Mouse (Mus musculus): Measurements from ENCODE around the gene Rex1bd.
A peak's percentile ranks its signal among the peaks of the same experiment; 100 is the strongest.

The Rex1bd gene

DNA sequence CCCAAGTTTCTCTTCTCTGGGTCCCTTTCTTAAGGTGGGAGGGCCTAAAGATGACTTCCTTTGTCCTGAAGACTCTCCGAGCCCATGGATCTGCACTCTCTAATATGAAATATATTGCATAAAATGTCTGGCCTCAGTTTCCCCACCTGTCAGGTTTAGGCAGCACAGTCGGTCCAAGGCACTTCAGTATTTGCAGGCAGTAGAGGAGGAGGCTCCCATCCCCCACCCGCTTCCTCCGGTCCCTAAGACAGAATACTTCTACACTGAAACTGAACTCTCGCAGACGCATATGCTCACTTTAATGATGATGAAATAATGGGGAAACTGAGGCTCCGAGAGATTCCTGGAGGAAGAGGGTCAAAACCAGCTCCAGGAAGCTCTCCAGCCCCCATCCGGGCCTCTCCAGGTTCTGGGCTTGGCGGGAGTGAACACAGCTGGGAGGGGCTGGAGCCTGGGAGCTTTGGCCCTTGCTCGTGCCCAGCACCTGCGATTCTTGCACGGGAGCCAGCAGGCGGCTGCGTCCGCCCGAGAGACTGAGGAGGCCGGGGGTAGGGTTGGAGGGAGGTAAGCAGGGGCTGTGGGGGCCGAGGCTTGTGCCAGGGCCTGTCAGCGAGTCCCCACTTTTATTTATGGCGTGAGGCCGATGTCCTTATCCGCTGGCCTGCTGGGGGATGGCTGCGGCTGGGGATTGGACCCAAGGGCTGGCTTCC lies 4.6 kb downstream of the Rex1bd start:
- peak; percentile 40 for DNase-seq

DNA sequence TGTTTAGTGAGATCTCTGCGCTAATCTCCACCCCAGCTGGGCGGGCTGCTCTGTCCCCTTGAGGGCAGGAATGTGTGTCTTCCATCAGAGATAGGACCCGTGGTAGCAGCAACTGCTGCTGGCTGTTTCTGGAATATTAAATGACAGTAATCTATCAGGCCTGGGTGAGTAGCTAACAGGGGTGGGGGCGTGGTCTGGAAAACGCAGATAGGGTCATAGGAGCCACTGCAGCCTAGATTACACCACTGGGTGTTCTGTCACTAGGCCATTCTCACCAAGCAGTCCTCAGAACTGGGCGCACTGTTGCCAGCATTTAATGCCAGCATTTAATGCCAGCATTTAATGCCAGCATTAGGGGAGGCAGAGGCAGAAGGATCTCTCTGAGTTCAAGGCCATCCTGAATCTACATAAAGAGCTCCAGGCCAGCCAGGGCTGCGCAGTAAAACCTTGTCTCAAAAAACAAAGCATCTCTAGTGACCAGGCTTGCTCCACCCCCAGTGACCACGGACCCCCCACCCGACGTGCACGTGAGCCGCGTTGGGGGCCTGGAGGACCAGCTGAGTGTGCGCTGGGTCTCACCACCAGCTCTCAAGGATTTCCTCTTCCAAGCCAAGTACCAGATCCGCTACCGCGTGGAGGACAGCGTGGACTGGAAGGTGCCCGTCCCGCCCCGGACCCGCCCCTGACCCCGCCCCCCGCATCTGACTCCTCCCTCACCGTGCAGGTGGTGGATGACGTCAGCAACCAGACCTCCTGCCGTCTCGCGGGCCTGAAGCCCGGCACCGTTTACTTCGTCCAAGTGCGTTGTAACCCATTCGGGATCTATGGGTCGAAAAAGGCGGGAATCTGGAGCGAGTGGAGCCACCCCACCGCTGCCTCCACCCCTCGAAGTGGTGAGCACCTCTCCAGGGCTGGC lies 5.9 kb downstream of the Rex1bd start:
- DNase-seq: peak; percentile 41

DNA sequence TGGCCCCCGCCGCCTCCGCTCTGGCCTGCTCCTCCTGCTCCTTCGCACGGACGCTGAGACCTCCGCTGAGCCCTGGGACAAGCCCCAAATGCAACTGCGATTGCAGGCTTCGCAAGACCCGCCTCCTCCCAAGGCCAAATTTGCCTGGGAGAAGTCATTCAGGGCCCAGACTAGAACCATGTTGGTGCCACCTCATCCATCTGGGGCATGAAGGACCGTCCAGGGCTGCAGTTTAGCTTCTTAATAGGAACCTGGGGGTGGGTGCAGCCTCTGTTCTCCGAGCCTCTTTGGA lies 10.8 kb downstream of the Rex1bd start:
- no peak for DNase-seq

DNA sequence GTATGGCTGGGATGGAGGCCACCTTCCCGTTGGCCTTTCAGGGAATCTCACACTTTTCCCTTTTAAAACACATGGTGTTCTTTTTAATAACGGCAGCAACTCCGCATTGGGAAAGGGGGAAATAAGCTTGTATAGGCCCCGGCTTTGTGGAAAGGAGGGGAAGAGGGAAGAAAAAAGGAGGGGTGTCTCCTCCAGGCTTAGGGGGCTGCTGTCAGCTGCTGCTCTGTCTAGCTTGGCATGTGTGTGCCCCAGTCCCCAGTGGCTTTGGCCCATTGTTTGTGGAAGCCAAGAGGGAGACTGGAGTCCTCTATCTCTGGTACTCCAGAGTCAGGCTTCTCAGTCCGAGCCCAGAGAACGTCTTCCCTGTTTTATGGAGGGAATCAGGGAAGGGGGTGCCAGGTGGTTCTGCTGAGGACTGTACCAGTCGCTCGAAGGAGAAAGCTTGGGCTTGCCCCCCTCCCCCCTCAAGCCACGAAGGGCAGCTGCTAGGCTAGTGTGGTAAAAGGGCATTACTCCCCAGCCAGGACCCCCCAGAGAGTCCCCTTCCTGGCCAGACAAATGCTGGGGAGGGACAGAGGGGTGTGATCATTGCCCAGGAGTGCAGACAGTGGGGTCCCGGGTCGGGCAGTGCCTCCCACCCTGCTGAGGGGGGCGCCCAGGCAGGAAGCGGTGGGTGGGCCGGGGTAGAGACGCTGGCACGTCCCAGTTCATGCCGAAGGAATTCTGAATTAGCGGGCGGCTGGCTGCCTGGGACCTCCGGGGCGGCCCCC lies 11.4 kb downstream of the Rex1bd start:
- DNase-seq: no peak

DNA sequence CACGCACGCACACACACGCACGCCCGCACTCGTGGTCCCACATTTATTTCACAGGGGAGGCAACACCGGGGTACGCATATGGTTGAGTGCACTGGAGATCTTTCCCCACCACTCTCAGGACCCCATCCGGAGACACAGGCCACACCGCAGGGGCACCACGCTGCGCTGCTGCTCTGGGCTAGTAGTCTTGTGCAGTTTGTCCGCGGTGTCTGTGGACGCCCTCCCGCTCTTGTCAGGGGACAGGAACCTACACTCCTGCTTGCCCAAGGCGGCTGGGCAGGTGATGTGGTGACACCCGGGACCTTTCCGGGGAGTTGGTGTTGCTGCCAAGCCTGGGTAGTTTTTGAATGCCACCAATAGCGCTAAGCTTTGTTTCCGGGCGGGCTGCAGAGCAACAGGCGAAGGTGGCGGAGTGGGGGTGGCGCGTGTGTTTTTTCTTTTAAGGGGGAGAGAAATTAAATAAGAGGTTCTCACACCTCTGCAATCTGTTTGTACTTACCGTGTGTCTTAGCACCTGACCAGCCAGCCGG lies 12.1 kb downstream of the Rex1bd start:
- no peak for DNase-seq

DNA sequence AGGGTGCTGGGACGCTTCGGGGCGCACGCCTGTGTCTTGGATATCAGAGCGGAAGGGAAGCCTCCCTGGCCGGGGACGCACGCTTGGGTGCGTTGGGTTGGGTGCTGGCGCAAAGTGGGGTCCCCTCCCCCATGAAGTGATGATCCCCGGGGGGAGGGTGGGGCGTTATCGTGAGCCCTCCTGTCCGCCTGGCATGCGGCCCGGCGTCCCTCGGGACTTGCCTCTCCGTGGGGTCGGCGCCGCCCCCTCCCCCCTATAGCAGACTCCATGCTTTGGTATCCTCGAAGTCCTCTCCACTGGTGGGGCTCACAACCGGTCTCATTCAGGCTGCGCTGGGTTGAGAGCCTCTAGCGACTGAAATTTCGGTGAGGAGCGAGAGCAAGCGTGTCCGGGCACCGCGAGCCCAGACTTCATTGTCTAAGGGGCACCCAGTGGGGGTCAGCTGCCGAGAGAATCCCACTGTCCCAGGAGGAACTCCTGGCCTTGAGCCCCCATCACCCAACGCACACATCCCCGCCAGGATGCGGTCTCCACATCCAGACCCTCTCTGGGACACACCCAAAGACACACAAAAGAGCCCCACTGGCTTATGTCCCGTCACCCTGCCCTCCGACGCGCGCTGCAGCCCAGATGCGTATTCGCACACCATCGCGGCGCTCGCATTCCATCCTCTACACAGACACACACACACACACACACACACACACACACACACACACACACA lies 12.7 kb downstream of the Rex1bd start:
- no peak for DNase-seq

DNA sequence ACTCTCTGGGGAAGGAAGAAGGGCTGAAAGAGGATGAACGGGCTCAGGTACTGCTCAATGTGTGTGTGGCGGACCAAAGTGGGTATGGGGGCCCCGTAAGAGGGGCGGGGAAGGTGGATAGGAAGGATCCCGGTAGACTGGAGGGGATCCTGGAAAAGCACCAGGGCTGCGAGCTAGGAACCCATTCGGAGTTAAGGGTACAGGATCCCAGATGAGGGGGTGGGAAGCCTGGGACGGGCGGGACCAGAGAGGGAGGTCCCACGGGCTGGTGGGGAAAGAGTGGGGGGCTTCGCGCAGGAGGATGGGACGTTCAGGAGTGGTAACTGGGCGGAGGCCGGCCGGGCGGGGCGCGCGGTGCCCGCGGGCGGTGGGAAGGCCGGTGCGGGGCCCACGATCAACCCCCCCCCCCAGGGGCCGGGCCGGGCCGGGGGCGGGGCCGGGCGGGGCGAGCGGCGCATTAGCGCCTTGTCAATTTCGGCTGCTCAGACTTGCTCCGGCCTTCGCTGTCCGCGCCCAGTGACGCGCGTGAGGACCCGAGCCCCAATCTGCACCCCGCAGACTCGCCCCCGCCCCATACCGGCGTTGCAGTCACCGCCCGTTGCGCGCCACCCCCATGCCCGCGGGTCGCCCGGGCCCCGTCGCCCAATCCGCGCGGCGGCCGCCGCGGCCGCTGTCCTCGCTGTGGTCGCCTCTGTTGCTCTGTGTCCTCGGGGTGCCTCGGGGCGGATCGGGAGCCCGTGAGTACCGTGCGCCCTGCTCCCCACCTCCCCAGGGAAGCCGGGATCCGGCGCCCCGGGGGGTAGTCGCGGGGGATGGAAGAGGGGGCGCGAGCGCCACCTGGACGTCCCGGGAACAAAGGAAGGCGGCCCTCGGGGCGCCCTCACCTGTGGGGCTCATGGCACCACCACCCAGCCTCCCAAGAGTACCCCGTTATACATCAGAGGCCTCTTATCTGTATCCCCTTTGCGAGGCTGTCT lies 13.6 kb downstream of the Rex1bd start, which contains the start of gene Crlf1:
Crlf1 (plus strand) TSS at position 495 of the 977 bp plus-strand sequence.
- no peak for DNase-seq

DNA sequence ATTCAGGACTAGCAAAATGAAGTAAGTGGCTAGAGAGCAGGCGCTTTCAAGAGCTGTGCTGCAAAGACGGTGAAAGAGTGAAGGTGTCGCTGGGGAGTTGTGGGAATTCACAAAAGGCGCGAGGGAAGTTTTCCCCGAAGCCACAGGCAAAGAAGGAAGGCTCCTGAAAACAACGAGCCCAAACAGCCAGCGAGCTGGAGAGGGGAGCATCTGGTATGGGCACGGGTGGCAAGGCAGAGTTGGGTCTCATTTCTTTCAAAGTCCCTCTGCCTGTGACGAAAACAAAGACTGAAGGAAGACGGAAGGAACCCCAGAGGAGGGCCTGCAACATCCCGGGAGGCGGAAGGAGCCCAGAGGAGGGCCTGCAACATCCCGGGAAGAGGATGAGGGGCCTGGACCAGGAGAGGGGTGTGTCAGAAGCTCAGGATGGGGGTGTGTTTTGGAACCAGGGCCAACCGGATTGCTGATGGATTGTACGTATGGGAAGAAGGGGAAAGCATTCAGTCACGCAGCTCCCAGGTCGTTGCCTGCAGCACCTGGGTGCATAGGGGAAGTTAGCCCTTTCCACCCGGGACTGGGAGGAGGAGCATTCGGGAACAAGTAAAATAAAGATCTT lies 15.6 kb downstream of the Rex1bd start:
- no peak for DNase-seq

DNA sequence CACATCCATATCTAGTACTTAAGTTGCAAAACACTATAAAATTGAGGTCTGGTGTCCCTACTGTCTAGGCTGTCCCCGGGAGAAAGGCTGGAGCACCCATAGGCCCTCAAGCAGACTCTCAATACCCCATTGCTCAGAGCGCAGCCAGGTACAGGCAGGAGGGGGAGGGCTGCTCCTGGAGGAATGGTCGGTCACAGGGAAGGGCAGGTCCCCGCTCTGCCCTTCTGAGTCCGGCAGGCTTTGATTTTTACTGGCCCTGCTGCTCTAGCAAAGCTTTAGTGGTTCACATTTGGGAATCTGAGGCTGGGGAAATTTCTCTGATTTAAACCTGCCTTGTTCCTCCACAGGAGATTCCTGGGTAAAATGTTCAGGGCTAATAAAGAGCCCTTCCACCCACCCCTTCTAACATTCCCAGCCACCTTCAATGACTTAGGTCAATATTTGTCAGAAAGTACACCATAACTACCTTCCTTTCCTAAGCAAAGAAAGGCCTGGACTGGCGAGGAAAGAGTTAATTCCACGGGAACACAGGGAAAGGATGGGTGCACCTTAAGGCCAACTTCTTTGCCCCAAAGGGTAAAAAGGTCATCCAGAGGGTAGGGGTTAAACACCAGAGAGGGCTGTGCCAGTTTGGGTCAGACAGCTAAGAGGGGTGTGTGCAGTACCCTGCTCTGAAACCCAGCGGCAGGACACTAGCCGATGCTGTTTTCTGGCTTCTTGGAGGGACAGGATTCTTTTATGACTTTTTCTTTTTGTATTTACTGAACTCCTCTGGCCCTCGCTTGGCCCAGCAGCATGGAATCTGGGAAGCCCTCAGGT lies 16.3 kb downstream of the Rex1bd start:
- no peak for DNase-seq

DNA sequence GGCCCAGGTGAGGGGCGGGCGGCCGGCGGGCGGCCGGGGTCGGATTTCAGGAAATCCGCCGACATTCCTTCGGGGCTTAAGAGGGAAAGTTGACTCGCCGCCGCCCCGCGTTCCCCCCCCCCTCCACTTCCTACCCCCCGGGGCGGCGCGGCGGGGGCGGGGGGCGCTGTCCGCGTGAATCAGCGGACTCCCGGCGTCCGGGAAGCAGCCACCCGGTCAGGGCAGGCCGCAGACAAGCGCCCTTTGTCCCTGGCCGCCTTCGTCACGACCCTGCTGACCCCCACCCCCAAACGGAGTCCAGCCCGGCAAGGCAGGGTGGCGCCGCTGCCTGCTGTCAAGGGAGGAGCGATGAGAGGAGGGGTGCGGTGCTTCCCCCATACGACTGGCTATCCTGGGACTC lies 17.0 kb downstream of the Rex1bd start:
- DNase-seq: peak; percentile 60

DNA sequence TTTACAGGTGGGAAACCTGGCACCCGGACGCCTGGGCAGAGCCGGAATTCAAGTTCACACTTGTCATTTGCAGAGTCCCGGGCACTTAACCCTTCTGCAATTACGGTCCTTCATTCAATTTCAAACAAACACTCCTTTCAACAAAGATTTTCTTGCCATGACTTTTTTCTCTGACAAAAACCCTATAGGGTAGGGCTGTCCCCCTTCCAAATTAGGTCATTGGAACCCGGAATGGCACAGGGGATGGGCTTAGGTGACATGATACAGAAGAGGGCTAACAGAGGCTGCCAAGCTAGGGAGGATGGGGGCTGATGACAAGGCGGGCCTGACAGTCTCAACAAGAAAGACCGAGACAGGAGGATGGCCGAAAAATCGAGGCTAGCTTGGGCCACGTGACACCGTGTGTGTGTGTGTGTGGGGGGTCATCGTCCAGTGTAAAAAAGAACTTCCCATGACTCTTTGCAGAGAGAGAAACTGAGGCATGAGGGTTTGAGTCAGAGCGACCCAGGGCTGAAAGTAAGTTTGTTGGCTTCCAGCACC lies 17.6 kb downstream of the Rex1bd start:
- no peak for DNase-seq

DNA sequence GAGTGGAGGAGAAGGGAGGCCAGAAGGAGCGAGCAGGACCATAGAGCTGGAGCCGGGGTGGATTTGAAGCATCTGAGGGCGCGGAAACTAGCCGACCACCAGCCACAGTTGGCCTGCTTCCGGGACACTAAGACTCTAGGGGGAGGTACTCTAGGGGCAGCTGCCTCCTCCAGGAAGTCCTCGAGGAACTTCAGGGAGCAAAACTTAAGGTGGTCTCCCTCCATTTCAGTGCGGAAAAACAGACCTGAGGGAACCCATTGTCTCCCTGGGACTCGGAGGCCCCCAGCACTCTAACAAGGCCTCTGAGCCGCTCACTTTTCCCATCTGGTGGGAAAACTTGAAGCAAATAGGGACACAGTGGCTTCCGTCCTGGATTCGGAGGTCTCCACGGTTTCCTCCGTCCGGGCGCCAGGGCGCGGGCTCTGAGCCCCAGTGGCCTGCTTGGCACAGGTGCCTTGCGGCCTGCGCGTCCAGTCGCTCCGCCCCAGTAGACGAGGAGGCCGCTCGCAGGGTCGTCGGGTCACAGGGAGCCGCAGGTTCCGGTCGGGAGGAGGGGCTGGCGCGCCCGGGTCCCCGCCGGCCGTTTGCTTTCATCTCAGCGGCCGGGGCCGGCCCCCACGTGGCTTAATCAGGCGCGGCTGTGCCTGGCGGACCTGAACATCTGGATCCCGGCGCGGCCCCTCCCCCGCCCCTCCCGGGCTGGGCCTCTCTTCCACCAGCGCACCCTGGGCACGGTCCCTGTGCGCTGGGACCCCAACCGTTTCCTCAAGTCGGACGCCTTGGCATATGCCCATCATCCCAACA lies 18.4 kb downstream of the Rex1bd start:
- DNase-seq: peak; percentile 54

DNA sequence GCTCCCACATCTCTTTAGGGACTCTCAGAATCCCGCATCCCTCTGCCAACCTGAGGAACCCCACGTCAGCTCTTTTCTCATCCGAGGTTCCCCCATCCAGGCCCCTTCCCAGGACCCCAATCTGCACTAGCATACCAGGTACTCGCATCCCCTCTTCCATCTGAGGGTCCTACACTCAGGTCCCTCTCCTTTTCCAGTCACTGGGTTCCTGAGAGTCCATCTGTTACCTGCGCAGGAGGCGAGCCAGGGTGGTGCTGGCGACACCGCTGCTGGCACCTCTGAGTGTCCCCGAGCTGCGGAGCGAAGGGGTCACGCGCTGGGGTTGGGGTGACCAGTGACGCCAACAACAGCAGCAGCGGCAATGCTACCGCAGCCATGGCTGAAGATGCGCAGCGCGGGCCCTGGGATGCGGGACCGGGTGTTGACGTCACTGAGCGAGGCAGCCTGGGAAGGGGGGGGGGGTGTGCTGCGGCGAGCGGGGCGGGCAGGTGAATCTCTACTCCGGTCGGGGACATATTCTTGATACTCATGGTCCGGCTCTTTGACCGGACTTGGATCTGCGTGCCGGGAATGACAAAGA lies 19.5 kb downstream of the Rex1bd start, which contains the start of gene Tmem59l:
Tmem59l (minus strand) TSS at position 418 of the 580 bp plus-strand sequence.
- DNase-seq: no peak

DNA sequence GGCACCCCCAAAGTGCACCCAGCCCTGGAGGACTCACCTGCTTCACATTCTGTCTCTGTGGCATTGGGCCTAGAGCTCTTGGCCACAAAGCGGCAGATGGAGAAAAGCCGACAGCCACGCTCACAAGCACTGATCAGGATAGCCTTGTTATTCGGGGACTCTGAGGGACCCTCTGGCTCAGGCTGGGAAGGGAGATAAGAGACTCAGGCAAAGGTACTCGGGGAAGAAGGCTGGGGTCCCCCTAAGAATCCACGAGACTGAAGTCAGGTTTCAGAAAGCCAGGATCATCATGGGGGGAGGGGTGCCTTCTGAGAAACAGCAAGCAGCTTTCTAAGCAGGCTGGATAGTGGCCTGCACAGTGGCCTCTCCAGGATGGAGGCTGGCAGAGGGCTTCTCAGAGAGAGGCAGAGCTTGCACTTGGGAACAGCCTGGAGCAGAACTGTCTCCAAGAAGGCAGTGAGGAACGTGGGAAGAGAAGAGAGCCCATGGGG lies 20.3 kb downstream of the Rex1bd start:
- no peak for DNase-seq

DNA sequence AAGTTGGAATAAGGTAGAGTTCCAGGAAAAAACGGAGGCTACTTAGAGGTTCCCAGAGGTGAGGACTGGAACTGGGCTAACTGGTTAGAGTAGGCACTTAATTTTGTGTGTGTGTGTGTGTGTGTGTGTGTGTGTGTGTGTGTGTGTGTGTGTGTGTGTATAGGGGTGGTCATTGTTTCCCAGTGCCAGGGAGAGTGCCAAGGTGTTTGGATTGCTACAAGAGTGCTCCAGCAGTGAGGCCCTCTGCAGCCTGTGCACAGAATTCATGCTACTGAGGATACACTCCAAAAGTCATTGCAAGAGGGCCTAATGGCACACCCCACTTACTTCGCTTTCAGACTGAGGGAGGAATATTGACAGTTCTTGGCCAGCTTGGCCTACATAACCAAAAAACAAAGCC lies 23.6 kb downstream of the Rex1bd start:
- DNase-seq: no peak

DNA sequence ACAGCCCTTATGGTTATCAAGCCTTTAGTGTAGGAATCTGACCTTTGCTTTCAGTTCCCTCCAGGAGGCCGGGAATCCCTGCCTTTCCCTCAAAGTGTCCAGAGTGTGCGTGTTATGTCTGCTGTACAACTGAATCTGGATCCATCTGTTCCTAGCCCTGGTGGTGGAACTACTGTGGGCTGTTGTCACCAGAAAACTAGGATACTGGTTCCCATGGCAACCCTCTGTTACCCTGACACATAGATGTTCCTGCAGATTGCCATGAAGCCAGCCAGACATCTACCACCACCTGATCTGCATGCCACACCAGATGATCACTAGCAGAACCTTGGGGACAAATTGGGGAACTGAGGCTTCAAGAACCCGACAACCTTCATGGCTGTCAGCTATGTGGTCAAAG lies 24.6 kb downstream of the Rex1bd start:
- no peak for DNase-seq

DNA sequence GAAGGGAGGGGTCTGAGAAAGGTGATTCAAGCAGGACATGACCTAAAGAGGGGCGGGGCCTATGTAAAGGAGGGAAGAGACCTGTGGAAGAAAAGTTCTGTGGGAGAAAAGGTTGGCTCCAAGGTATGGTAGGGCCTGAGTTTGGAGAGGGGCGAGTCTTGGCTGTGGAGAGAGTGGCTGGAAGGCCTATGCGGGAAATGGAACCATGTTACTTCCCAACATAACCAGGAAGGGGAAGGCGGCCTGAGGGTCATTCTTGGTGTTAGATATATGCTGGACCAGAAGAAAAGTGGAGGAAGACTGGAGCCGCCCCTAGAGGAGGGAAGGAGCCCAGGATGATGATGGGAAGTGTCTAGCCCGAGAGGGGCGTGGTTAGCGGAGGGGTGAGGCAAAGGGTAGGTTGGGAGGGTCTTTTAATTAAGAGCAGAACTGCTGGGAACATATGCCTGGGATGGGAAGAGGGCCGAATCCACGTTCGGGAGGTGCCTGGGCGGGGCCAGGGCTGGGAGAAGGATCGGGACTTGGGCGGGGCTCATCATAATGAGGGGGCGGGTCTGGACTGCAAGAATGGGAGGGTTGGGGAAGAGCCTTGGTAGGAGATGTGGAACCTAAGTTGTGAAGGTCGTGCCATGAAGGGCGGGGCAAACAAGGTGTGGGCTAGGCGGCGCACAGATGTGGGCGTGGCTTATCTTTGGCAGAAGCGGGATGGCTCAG lies 29.1 kb downstream of the Rex1bd start:
- peak; percentile 55 for DNase-seq
